Mouse (Mus musculus) adrenal gland, adult 2 months (tissue): Measurements from ENCODE around the gene Srd5a1. TPM values are rescaled to one million over a fixed set of nuclear protein-coding genes. Genes with fewer than 3 reads are reported as not detected.
A peak's percentile ranks its signal among the peaks of the same experiment; 100 is the strongest.
"Not testable (repeated sequence)": the region's sequence is repeated elsewhere in the genome, so short reads cannot be mapped to it uniquely, and the experiment has no call there.

Experiments used
- DNase-seq: peaks from one replicate; pipeline ENCODE4 v3.0.0; 2021
- long read RNA-seq: library from polyadenylated mRNA; stranded (forward); transcript quantifications from one replicate; pipeline ENCODE4 v2.0.0, GENCODE M21; 2021
- polyA plus RNA-seq: library from polyadenylated mRNA; depleted of rRNA; stranded (reverse); fragments of >200 nt; gene quantifications from 2 replicates; pipeline ENCODE4 v1.2.3, GENCODE M21; 2012; rRNA removed
- total RNA-seq, 2 experiments: library from RNA; stranded (reverse); gene quantifications; 2 replicates each; pipeline ENCODE4 v1.2.3; 2021

The Srd5a1 gene
- total RNA-seq (10 to 100 TPM in 1 of 2 experiments, 1 to 10 TPM in 1; 9.4 to 13.9 TPM), polyA plus RNA-seq (35.0 and 41.6 TPM in 2 replicates)
- long read RNA-seq, transcript Srd5a1-202 (5 exons, 2,644 nt), result major isoform, 7 of 8 reads
- long read RNA-seq, partial matches to known transcripts, result 1 of 8 reads
- long read RNA-seq, other reads (novel, unspliced or antisense), result 0 of 8 reads

GRCm38 (mm10) chr13:69611398-69612174 lies at the start of gene Srd5a1:
Srd5a1 (minus strand) TSS chr13:69611442.
- DNase-seq, result peak; percentile 100

DNA sequence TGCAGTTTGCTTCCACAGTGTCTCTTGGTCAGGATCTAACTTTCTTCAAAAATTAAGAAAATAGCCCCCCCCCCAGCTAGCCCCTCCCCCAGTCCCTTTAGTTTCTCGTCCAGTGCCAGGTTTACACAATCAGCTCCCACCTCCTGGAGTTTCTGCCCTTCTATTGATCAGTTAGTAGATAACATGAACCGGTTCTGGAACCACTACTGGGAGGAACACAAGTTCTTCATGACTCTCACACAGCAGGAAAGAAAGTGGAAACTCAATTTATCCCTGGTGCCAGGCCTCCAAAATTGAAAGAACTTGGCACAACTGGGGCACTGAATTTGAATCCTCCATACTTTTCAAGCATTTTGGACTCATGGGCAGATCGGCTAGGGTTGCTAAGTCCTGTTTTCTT lies 43.3 kb upstream of the Srd5a1 start:
- no peak for DNase-seq

DNA sequence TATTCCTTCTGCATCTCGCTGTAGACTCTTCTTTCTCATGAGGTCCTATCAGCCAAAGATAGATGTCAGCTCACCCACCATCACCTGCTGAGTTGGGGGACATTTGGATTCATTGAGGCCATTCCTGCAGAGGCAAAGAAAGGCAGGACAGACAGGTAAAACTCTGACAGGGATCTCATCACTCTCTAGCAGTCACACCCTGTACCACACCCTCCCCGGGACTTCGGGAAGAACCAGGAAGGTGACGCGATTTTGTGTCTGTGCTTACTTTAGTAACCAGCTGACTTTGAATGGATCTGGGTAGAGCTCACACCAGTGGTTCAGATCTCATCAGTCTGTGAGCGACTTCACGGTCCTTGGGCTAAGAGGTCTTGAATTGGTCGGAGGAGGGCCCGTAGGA lies 35.2 kb upstream of the Srd5a1 start:
- DNase-seq, result no peak

GRCm38 (mm10) chr13:69645694-69646423 lies 34.6 kb upstream of the Srd5a1 start:
- no peak for DNase-seq

GRCm38 (mm10) chr13:69644427-69645166 lies 33.4 kb upstream of the Srd5a1 start:
- no peak for DNase-seq

DNA sequence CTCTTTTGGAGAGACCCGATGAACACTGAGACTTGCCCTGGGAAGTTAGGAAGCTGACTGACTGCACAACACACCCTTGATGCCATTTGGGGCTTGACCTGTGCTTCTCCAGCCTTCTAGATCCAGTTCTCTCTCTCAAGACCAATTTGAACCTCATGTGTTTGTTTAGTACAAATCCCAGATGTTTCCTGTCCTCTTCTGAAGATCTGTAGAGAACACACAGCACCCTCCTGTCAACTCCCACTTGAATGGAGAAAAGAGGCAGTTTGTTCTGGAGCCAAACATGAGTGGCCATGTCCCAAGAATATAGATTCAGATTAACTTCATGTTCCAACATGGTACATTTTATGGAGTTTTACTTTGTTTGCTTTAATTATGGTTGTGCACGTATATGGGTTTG lies 32.7 kb upstream of the Srd5a1 start:
- DNase-seq, result no peak

- peak; percentile 28 for DNase-seq
Measured at GRCm38 (mm10) chr13:69642656-69643216, 31.5 kb upstream of the Srd5a1 start.

GRCm38 (mm10) chr13:69641017-69641416 lies 29.8 kb upstream of the Srd5a1 start:
- no peak for DNase-seq

DNA sequence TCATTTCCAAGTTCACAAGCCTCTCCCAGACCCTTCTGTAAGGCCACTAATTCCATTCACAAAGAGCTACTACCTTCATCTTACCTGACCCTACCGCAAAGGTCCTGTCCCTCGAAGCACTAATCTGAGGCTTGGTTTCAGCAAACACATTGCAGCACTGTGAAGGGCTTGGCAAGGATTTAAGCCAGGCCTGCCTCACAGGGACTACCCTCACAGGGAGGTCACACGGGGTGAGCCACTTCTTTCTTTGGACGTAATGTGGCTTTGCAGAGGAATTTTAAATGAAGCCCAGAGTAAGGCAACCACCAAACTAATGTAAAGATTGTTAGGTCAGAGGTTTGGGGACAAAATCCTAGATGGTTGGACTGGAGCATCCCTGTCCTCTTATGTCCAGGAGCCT lies 29.3 kb upstream of the Srd5a1 start:
- no peak for DNase-seq

- no peak for DNase-seq
Measured at GRCm38 (mm10) chr13:69640126-69640525, 28.9 kb upstream of the Srd5a1 start.

DNA sequence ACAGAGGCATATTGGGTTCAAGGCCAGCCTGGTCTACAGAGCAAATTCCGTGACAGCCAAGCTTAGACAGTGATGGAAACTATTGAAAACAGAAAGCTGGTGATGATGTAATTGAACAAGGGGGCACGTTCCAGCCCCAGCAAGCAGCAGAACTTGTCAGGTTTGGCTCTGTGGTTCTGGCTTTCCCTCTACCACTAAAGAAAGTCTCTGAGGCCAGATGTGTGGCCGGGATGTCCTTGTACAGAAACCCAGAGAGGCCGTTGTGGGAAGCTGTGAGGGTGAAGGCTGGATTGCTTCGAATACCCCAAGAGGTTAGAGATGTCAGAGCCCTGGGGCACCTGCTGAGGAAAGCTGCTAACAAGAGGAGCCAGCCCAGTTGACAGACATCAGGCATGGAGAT lies 28.0 kb upstream of the Srd5a1 start:
- no peak for DNase-seq

DNA sequence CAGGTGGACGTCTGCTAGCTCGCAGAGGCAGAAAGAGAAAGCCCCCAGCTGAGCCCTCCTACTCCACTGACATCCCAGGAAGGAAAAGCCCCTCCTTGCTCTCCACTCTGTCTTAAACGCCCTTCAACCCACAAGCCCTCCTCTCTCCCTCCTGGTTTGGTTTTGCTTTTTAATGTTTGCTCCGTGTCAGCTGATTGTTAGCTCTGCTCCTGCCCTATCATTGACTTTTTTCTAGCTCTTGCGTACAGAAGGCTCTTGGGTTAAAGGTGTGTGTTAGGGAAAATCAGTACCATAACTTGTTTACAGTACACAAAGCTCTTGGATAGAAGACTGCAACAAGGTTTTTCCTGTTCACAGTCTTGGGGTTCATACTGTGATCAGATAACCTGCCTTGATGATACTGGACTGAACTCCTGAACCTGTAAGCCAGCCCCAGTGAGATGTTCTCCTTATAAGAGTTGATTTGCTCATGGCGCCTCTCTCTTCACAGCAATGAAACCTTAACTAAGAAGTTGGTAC lies 26.9 kb upstream of the Srd5a1 start:
- no peak for DNase-seq

- no peak for DNase-seq
Measured at GRCm38 (mm10) chr13:69637657-69638056, 26.4 kb upstream of the Srd5a1 start.

DNA sequence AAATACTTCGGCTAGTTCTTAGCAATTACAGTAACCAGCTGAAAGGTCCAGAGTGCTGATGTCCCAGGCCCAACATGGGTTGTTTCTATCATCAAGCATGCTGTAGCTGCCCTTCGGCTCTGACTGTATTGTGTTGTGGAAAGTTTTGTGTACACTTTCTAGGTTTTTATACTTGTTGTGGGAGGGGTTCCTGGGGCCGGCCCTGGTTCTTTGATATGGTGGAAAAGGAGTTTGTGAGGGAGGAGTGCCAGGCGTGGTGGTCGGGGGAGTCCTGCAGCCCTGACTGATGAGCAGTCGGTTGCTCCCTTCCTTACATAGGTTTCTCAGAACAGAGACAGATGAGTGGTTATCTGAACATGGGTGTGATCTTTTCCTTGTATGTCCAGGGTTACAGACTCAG lies 25.6 kb upstream of the Srd5a1 start:
- DNase-seq, result no peak

GRCm38 (mm10) chr13:69636375-69636774 lies 25.1 kb upstream of the Srd5a1 start:
- no peak for DNase-seq

DNA sequence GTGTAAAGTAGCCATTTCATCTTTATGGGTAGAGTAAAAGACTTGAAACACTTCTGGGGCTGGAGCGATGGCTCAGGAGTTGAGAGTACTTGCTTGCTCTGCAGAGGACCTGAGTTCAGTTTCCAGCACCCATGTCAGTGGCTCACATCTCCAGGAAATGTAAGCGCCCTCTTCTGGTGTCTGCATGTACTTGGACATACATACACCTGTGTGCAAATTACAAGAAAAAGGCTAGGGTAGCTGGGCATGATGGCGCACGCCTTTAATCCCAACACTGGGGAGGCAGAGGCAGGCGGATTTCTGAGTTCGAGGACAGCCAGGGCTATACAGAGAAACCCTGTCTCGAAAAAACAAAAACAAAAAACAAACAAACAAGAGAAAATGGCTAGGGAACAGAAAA lies 24.6 kb upstream of the Srd5a1 start:
- not testable (repeated sequence) for DNase-seq

DNA sequence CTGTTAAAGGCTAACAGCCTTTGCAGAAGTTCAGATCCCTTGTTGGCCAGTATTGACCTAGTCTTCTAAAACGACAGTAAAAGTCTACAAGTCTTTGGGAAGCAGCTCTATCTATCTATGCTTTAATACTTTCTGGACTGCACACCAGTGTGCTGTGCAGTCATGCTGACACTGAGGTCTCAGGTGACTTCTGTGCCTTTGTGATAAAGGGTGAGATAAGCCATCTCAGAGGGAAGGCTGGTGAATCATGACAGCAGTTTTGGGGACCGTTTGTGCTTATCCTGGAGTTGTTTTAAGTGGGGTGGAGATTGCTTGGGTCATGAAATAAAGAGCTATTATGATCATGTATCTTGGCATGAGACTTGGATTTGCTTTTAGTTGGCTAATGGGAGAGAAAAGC lies 22.7 kb upstream of the Srd5a1 start:
- DNase-seq, result no peak

DNA sequence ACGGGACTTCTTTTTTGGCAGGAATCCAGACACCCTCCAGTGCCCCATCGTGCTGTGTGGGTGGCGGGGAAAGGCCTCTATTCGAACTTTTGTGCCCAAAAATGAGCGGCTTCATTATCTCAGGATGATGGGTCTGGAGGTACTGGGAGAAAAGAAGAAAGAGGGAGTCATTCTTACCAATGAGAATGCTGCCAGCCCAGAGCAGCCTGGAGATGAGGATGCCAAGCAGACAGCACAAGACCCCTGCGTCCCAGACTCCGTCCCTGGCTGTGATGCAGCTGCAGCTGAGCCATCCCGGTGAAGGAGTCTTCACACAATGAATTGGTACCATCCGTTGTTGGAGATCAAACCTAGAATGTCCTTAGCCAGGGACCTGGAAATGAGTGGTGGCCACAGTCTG lies 22.3 kb upstream of the Srd5a1 start:
- DNase-seq, result no peak

DNA sequence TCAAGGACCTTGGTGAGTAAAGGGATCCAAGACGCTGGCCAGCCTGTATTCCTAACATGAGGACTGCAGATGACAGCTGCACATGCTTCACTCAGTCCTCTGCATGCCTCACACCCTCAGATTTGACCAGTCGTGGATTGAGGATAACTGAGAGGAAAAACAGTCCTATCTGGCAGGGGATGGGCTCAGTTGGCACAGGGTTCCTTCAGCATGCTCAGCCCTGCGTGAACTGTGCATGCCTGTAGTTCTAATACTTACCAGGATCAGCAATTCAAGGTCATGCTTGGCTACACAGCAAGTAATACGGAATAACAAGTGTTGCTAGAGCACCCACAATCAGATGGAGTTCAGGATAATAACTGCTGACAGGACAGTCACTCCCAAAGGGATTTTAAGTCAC lies 20.4 kb upstream of the Srd5a1 start:
- DNase-seq, result no peak

- DNase-seq, result no peak
Measured at GRCm38 (mm10) chr13:69631111-69631510, 19.9 kb upstream of the Srd5a1 start.

DNA sequence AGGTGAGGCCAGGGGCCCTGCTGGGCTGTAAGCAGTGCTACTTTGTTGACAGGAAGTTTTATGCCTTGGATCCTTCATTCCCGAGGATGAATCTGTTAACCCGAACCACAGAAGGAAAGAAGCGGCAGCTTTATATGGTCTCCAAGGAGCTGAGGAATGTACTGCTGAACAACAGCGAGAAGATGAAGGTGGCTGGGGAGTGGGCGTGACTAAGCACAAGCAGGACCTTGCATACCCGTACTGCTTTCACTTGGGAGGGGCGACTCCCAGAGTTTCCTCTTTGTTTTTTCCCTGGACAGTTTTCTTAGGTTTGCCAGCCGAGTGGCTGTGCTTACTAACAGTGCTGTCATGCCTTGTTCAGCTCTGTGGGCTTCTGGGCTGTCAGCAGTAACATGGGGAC lies 19.3 kb upstream of the Srd5a1 start:
- no peak for DNase-seq

DNA sequence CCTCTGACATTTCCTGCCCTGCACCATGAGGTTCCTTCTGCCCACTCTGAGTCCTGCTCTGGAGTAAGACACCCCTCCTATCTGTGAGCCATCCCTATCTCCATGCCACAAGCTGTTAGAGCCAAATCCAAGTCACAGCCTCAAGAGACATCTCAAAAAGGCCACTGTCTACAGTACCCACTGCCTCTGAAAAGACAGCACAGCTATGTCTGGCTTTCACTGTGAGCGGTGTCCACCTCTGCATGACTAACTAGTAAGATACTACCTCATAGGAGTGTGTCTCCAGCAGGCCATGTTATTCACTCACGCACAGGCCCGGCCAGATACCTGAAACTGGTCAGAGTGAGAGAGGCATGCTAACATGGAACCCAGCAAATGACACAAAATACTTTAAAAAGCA lies 16.7 kb upstream of the Srd5a1 start:
- no peak for DNase-seq
